Mouse (Mus musculus) liver, adult 2 months (tissue): Measurements from ENCODE around the gene Prss40. TPM values are rescaled to one million over a fixed set of nuclear protein-coding genes. Genes with fewer than 3 reads are reported as not detected.
"Not testable (repeated sequence)": the region's sequence is repeated elsewhere in the genome, so short reads cannot be mapped to it uniquely, and the experiment has no call there.

ENCODE experiments used
- DNase-seq: peaks from one replicate; pipeline ENCODE4 v3.0.0-alpha.2; 2011; ENCODE audit warnings: low read depth, low spot score; ENCODE audit errors: extremely low read depth
- H3K27ac ChIP-seq: fragments of 200-500 bp; replicated peaks from 2 replicates; pipeline ENCODE4 v1.5.1; 2012; ENCODE audit warnings: low read depth, mild to moderate bottlenecking, control low read depth, inconsistent platforms, low read length; ENCODE audit not compliant: insufficient read depth
- H3K27me3 ChIP-seq: fragments of 200-500 bp; 2 replicates; pipeline ENCODE4 v1.6.1; 2012; ENCODE audit warnings: mild to moderate bottlenecking, moderate library complexity, low read length, inconsistent platforms; ENCODE audit not compliant: control insufficient read depth, insufficient read depth
- H3K36me3 ChIP-seq: fragments of 200-500 bp; 2 replicates; pipeline ENCODE4 v1.6.1; 2012; ENCODE audit warnings: low read length, inconsistent platforms; ENCODE audit not compliant: control insufficient read depth, insufficient read depth
- H3K4me1 ChIP-seq: fragments of 200-500 bp; 2 replicates; pipeline ENCODE4 v1.6.1; 2011; ENCODE audit warnings: low read length; ENCODE audit not compliant: control insufficient read depth, insufficient read depth
- H3K4me3 ChIP-seq: fragments of 200-500 bp; 2 replicates; pipeline ENCODE4 v1.5.1; 2011; ENCODE audit warnings: low read depth, mild to moderate bottlenecking, control low read depth, low read length, moderate library complexity; ENCODE audit not compliant: insufficient read depth
- H3K79me2 ChIP-seq: fragments of 200-500 bp; 2 replicates; pipeline ENCODE4 v1.6.1; 2012; ENCODE audit warnings: inconsistent platforms, mild to moderate bottlenecking, low read length, moderate library complexity; ENCODE audit not compliant: control insufficient read depth, insufficient read depth
- H3K9ac ChIP-seq: fragments of 200-500 bp; 2 replicates; pipeline ENCODE4 v1.6.1; 2012; ENCODE audit warnings: low read depth, mild to moderate bottlenecking, control low read depth, inconsistent platforms, low read length
- CTCF ChIP-seq: fragments of 200-500 bp; IDR thresholded peaks from 2 replicates; pipeline ENCODE4 v1.5.1; 2011; ENCODE audit warnings: low read depth, low read length, control low read depth
- POLR2A ChIP-seq: fragments of 200-500 bp; IDR thresholded peaks from 2 replicates; pipeline ENCODE4 v1.6.1; 2011; ENCODE audit warnings: low read length, control low read depth; ENCODE audit not compliant: insufficient read depth; ENCODE audit errors: extremely low read depth
- WGBS: fragments of 180-500 bp; shearing (Covaris S2); methylation state at CpG from one replicate; pipeline ENCODE4 v1.1.7; 2018; 5-methylcytosine and 5-hydroxymethylcytosine counted together
- polyA plus RNA-seq: library from polyadenylated mRNA; depleted of rRNA; stranded (reverse); fragments of >200 nt; gene quantifications from 2 replicates; pipeline ENCODE4 v1.2.3, GENCODE M21; 2012
- total RNA-seq: library from RNA; depleted of rRNA; stranded (reverse); fragments of >200 nt; gene quantifications from 2 replicates; pipeline ENCODE4 v1.2.3, GENCODE M21; 2014

The Prss40 gene
- total and polyA plus RNA-seq, 2 experiments = not detected

DNA sequence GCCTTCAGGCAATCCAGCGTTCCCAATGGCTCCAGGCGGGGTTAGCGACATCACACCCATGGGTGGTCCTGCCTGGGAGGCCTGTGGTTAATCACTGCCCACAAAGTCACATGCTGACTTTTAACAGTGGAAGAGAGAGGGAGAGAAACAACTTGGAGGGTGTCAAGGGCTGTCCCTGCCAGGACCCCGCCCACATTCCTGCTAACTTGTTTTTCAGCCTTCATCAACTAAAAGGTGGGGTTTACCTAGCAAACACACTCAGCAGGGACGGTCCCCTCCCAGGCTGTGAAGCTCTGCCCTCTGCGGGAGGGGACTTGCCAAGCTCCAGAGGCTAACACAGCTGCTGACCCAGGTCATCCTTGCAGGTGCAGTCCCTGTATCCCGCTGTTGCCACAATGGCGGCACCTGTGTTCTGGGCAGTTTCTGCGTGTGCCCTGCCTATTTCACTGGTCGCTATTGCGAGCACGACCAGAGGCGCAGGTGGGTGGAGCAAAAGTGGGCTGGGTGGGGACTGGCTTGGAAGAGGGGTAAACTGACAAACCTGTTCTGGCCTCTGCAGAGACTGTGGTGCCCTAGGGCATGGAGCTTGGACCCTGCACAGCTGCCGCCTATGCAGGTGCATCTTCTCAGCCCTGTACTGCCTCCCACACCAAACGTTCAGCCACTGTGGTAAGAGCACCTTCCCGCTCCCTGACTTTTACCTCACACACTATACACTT, 23.8 kb downstream of the Prss40 start:
- H3K27me3 ChIP-seq = no peaks in the 10 kb centered on the region
- 5% methylated on average over 16 of the region's 16 CpGs for WGBS
- no peak for DNase-seq

DNA sequence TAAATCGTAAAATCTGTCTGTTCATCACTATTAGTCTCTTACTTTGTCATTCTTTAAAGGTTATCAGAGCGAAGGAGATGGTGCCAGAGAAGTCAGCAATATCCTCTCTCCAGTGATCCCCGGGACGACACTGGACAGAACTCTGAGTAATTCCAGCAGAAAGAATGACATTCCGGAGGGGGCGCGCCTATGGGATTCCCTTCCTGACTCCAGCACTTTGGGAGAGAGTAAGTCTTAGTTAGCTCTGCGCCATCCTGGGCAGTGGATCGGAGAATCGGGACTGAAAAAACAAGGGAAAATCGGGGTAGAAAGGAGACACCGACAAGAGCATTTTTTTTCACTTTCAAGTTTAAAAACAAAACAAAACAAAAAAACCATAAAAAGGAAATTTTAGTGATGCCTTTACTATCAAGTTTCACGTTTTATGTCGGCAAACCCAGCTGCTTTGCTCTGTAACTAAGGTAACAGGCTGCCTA, 24.4 kb downstream of the Prss40 start:
- Histone ChIP-seq H3K4me1 (0 out of 2 replicates have a peak, but pooled peaks cover 2% of the 10 kb centered on the region), H3K27me3 (no peaks in the 10 kb centered on the region), H3K36me3 (no peaks in the 10 kb centered on the region), H3K27ac (no peak overlapping the region), H3K79me2 (no peaks in the 10 kb centered on the region), H3K9ac (no peak overlapping the region), H3K4me3 (no peak overlapping the region)
- WGBS = 5% methylated on average over 14 of the region's 14 CpGs
- no peak for DNase-seq
- TF ChIP-seq CTCF (no peak), POLR2A (no peak)

More for the DNA sequence above, 23.8 kb downstream of the Prss40 start:
- Histone ChIP-seq H3K27ac (no peak overlapping the region), H3K4me1 (0 out of 2 replicates have a peak, but pooled peaks cover 2% of the 10 kb centered on the region), H3K36me3 (no peaks in the 10 kb centered on the region), H3K9ac (no peak overlapping the region), H3K4me3 (no peak overlapping the region), H3K79me2 (no peaks in the 10 kb centered on the region)
- no peak for TF ChIP-seq CTCF
- TF ChIP-seq POLR2A = no peak

- DNase-seq, H3K79me2 ChIP-seq, H3K4me1 ChIP-seq, H3K4me3 ChIP-seq, H3K27ac ChIP-seq, H3K27me3 ChIP-seq, H3K9ac ChIP-seq, H3K36me3 ChIP-seq: not testable (repeated sequence)
- WGBS = 15% methylated on average over 7 of the region's 7 CpGs
Observed at GRCm38 (mm10) chr1:34535043-34535698, 25.6 kb downstream of the Prss40 start, which contains the start of gene Cfc1. Gene Cfc1, plus strand, starts transcription at chr1:34535648.

DNA sequence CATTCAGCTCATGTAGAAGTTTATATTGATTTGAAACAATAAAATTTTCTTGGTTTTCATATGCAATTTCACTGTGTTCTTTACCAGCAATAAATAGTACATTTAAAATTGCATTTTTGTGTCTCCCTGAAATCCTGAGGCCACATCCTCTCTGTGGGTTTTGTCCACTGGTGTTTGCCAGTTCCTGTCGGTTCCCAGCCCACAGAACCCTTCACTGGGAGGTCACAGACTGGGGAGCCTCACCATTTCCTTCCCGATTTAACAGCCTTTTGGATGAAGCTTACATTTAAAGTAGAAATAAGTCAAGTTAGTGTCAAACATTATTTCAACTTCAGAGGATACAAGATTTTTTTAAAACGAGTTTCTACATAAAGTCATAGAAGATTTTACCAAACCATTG, 26.2 kb downstream of the Prss40 start:
- 21% methylated on average over 3 of the region's 3 CpGs for WGBS
- H3K4me1 ChIP-seq, H3K27ac ChIP-seq, H3K4me3 ChIP-seq, DNase-seq, H3K27me3 ChIP-seq, H3K36me3 ChIP-seq, H3K9ac ChIP-seq, H3K79me2 ChIP-seq: not testable (repeated sequence)

DNA sequence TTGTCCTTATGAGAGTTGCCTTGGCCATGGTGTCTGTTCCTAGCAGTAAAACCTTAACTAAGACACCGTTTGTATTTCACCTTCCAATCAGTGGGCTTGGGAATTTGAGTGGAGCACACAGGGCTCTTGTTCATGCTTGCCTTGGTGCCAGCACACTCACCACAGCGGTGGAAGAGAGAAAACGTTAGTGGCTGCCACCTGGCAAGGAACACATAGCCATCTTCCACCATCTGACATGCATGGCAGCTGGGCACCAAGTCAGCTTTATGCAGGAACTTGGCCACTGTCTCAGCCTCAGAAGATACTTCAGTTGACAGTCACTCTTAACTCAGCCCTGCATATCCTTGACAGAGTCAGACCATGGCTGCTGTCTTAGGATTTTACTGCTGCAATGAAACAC, 37.1 kb downstream of the Prss40 start:
- Histone ChIP-seq H3K4me1 (no peaks in the 10 kb centered on the region), H3K27ac (no peak overlapping the region), H3K4me3 (no peak overlapping the region), H3K36me3 (no peaks in the 10 kb centered on the region), H3K79me2 (no peaks in the 10 kb centered on the region), H3K27me3 (no peaks in the 10 kb centered on the region), H3K9ac (no peak overlapping the region)
- TF ChIP-seq POLR2A (no peak), CTCF (no peak)
- WGBS = 79% methylated on average over 3 of the region's 3 CpGs
- DNase-seq = no peak

- Histone ChIP-seq H3K27ac (no peak overlapping the region), H3K79me2 (no peaks in the 10 kb centered on the region), H3K9ac (no peak overlapping the region), H3K27me3 (no peaks in the 10 kb centered on the region), H3K4me3 (no peak overlapping the region), H3K4me1 (no peaks in the 10 kb centered on the region), H3K36me3 (no peaks in the 10 kb centered on the region)
- DNase-seq = no peak
- 63% methylated on average over 3 of the region's 3 CpGs for WGBS
- TF ChIP-seq POLR2A = no peak
- no peak for TF ChIP-seq CTCF
Observed at GRCm38 (mm10) chr1:34522850-34523244, 37.9 kb downstream of the Prss40 start.
